Mouse (Mus musculus): ENCODE data around the gene Cops9.

DNA sequence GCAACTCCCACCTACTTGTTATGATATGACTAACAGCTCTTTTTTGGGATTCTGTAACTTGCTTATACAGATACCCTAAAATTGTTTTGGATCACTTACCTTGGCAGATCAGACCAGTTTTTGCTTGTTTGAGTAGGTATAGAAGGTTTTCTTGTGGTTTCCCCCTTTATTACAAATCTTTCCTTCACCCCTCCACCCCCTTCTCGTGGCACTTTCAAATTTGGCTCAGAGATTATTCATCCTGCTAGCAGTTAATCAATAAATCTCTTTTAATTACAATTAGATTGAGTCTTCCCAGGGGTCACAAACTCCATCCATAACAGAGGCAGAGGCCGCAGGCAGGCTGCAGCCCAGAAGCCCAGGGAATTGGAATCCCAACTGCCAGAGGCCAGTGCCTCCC, 24.3 kb downstream of the Cops9 start, which contains the start of gene Olfr12:
- TF ChIP-seq RCOR1 (conservative IDR thresholded peaks at IDR 0.05; ENCODE audit: low read depth, low read length) (no peak), TCF12 (IDR thresholded peaks at IDR 0.05; ENCODE audit: low read depth, low read length) (no peak), MAFK (IDR thresholded peaks at IDR 0.05; ENCODE audit: insufficient replicate concordance, low read length) (no peak), HCFC1 (IDR thresholded peaks at IDR 0.05; ENCODE audit: low read depth, low read length) (no peak), CHD2 (IDR thresholded peaks at IDR 0.05; ENCODE audit: low read length) (no peak)

All from CH12.LX (cell line).